29 mouse cellular contexts compared by ENCODE assay signal in the genomic region with DNA sequence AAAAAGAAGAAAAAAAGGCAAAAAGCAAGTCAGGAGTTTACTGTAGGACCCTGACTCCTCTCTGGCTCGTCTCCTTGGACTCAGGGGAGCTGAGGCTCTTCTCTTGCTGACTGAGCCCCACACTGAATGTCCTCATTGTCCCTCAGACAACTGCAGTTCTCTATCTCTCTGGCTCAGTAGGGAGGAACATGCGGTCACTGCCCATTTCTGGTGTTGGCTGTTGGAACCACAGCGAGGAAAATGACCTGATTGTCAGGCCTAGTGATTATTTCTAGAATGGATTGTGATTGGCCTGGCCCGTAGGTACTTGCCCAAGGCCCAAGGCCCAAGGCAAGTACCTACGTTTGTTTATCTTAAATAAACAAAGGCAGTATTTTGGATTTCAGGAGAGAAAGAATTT. TPM values are rescaled to one million over a fixed set of nuclear protein-coding genes. Genes with fewer than 3 reads are reported as not detected.
DNase-seq lines count a peak whose midpoint lies in the region; ATAC-seq and TF ChIP-seq lines count a peak whose summit lies in the region.
"Had no signal": no experiment of that assay in that cellular context is flagged by ENCODE, and none has a peak within 500 bp of the region (broad histone marks: within the 10 kb centered on the region; RNA-seq: fewer than 3 reads in every experiment).

No protein-coding gene starts in this region.

- no peak overlapping the region for H3K4me3 ChIP-seq in forebrain, embryonic 11.5 days (ENCODE audit: low read depth, low read length)
- H3K4me3 ChIP-seq in forebrain, embryonic 13.5 days: no peak overlapping the region
- no peak overlapping the region for H3K4me3 ChIP-seq in heart, embryonic 12.5 days
- H3K4me3 ChIP-seq in left cerebral cortex, adult 2 months: no peak overlapping the region
- H3K4me3 ChIP-seq: embryonic facial prominence, embryonic 12.5 days; embryonic facial prominence, embryonic 15.5 days; forebrain, embryonic 12.5 days; heart, adult 2 months; heart, embryonic 15.5 days had no signal

- no peak for TF ChIP-seq CTCF in left cerebral cortex, adult 2 months (IDR thresholded peaks at IDR 0.05)

- no peaks in the 10 kb centered on the region for H3K36me3 ChIP-seq in forebrain, embryonic 11.5 days (ENCODE audit: control insufficient read depth, insufficient read depth, low read length)
- H3K36me3 ChIP-seq in forebrain, embryonic 13.5 days (ENCODE audit: poor library complexity, severe bottlenecking): peaks cover 10% of the 10 kb centered on the region
- peaks cover 17% of the 10 kb centered on the region for H3K36me3 ChIP-seq in heart, embryonic 12.5 days

- H3K9me3 ChIP-seq in forebrain, embryonic 11.5 days (ENCODE audit: control insufficient read depth, low read length): no peaks in the 10 kb centered on the region
- H3K9me3 ChIP-seq in forebrain, embryonic 13.5 days (replicated peaks): no peaks in the 10 kb centered on the region
- H3K9me3 ChIP-seq in heart, embryonic 12.5 days (replicated peaks): no peaks in the 10 kb centered on the region
- H3K9me3 ChIP-seq: embryonic facial prominence, embryonic 12.5 days; embryonic facial prominence, embryonic 15.5 days; forebrain, embryonic 12.5 days; G1E; heart, embryonic 15.5 days had no signal

- peak; percentile 37 for DNase-seq in forebrain, embryonic 11.5 days (ENCODE audit: low spot score)
- DNase-seq in heart, adult 8-10 months (ENCODE audit: low spot score): peak; percentile 28
- no peak for DNase-seq in left cerebral cortex, adult 2 months (ENCODE audit: extremely low spot score in 1 of 2, low spot score in 2 of 2)
- DNase-seq in left cerebral cortex, adult 11 months (ENCODE audit: low spot score): no peak
- DNase-seq in brain, adult 2 months (ENCODE audit: low read depth, low spot score): peak; percentile 85
- DNase-seq: adrenal gland, adult 2 months; adrenal gland, postnatal 14 days; B cell, adult 2 months; cerebellum, adult 11-12 months; cerebellum, adult 9-10 months; cerebellum, postnatal 25 days; gastrocnemius, postnatal 25 days; heart, adult 2 months; heart, postnatal 10 days; heart, postnatal 36 days had no signal

- no peak overlapping the region for H3K9ac ChIP-seq in forebrain, embryonic 11.5 days (ENCODE audit: low read length)
- no peak overlapping the region for H3K9ac ChIP-seq in forebrain, embryonic 13.5 days
- H3K9ac ChIP-seq in heart, embryonic 12.5 days: no peak overlapping the region
- H3K9ac ChIP-seq: embryonic facial prominence, embryonic 12.5 days; embryonic facial prominence, embryonic 15.5 days; forebrain, embryonic 12.5 days; heart, embryonic 15.5 days; hindbrain, embryonic 14.5 days had no signal

- WGBS in forebrain, embryonic 11.5 days: 81% methylated on average over 5 of the region's 5 CpGs
- WGBS in forebrain, embryonic 13.5 days: 81% methylated on average over 5 of the region's 5 CpGs
- WGBS in heart, embryonic 12.5 days: 54% methylated on average over 5 of the region's 5 CpGs

- intact Hi-C loops in left cerebral cortex, adult 2 months (cut with DNase I): no loop called here

- no peak overlapping the region for H3K27ac ChIP-seq in forebrain, embryonic 11.5 days (ENCODE audit: low read depth, low read length)
- no peak overlapping the region for H3K27ac ChIP-seq in forebrain, embryonic 13.5 days
- H3K27ac ChIP-seq in heart, embryonic 12.5 days (ENCODE audit: poor library complexity, severe bottlenecking): no peak overlapping the region
- 0 out of 2 replicates have a peak overlapping the region, but pooled peaks have one; percentile 32 for H3K27ac ChIP-seq in left cerebral cortex, adult 2 months
- H3K27ac ChIP-seq: embryonic facial prominence, embryonic 12.5 days; embryonic facial prominence, embryonic 15.5 days; forebrain, embryonic 12.5 days; heart, adult 2 months; heart, embryonic 15.5 days; hindbrain, embryonic 14.5 days; hindbrain, postnatal 0 days had no signal

- no peak for ATAC-seq in forebrain, embryonic 11.5 days (replicated peaks; ENCODE audit: low FRiP score)
- ATAC-seq in forebrain, embryonic 13.5 days: no peak
- ATAC-seq in heart, embryonic 12.5 days (ENCODE audit: insufficient number of reproducible peaks, low FRiP score): no peak
- ATAC-seq: forebrain, embryonic 16.5 days; hindbrain, postnatal 0 days; inflammation-experienced regulatory T-cells, adult 6 months; intestine, embryonic 16.5 days had no signal

- no peaks in the 10 kb centered on the region for H3K4me1 ChIP-seq in forebrain, embryonic 11.5 days (replicated peaks; ENCODE audit: control insufficient read depth, insufficient read depth, low read length)
- H3K4me1 ChIP-seq in forebrain, embryonic 13.5 days: no peaks in the 10 kb centered on the region
- peaks cover 4% of the 10 kb centered on the region for H3K4me1 ChIP-seq in heart, embryonic 12.5 days (replicated peaks)
- H3K4me1 ChIP-seq: embryonic facial prominence, embryonic 12.5 days; embryonic facial prominence, embryonic 15.5 days; forebrain, embryonic 12.5 days had no signal

- H3K27me3 ChIP-seq in forebrain, embryonic 11.5 days (ENCODE audit: control insufficient read depth, insufficient read depth, low read length): no peaks in the 10 kb centered on the region
- H3K27me3 ChIP-seq in forebrain, embryonic 13.5 days: no peaks in the 10 kb centered on the region
- H3K27me3 ChIP-seq in heart, embryonic 12.5 days (replicated peaks): no peaks in the 10 kb centered on the region
- H3K27me3 ChIP-seq: CH12.LX; embryonic facial prominence, embryonic 12.5 days; embryonic facial prominence, embryonic 15.5 days; forebrain, embryonic 12.5 days; heart, embryonic 15.5 days had no signal

- H3K4me2 ChIP-seq in forebrain, embryonic 11.5 days (ENCODE audit: low read depth, low read length, severe bottlenecking): no peak overlapping the region
- H3K4me2 ChIP-seq in forebrain, embryonic 13.5 days: no peak overlapping the region
- H3K4me2 ChIP-seq in heart, embryonic 12.5 days: no peak overlapping the region
- H3K4me2 ChIP-seq: embryonic facial prominence, embryonic 12.5 days; embryonic facial prominence, embryonic 15.5 days; forebrain, embryonic 12.5 days; heart, embryonic 11.5 days; heart, embryonic 15.5 days; hindbrain, embryonic 14.5 days had no signal

RNA-seq across cellular contexts. Expression of a gene that starts 14.9 kb away (rescaled TPM):
- 14.4 and 14.8 TPM in 2 replicates for polyA plus RNA-seq in forebrain, embryonic 11.5 days (2014; fragmentation: Nextera tagmentation; extraction: Ambion mirVana)
- 19.5 and 20.3 TPM in 2 replicates for polyA plus RNA-seq in forebrain, embryonic 13.5 days (2015; fragmentation: Nextera tagmentation; extraction: Ambion mirVana)
- 10 to 100 TPM in 2 of 4 experiments, 1 to 10 TPM in 2; 9.7 to 10.2 (median 10.0) TPM for total RNA-seq in heart, adult 8-10 months (2022)
- 16.7 and 17.4 TPM in 2 replicates for polyA plus RNA-seq in heart, embryonic 12.5 days (2016; fragmentation: Nextera tagmentation; extraction: Ambion mirVana)
- 10 to 100 TPM; 19.2 to 20.8 TPM for total RNA-seq in left cerebral cortex, adult 2 months (2021)

Comparison
In these comparisons a context has a peak if more than half of its experiments do, and no peak if none do; other contexts are left out.
1. DNase-seq: peak in forebrain, embryonic 11.5 days (single experiment), heart, adult 8-10 months (single experiment) and brain, adult 2 months (single experiment); none in left cerebral cortex, adult 2 months (0 of 2) and left cerebral cortex, adult 11 months (single experiment).